Mouse (Mus musculus) ES-Bruce4 (cell line): ENCODE measurements at regions not wholly inside any gene's neighbourhood (a gene's known extent, or its start where the extent isn't known, plus 50 kb on each side); places are given as distances from the start of the nearest gene placed in this dataset.

Experiments
- H3K27ac ChIP-seq: 2 replicates; pipeline ENCODE4 v1.5.1; 2012; ENCODE audit warnings: low read length, inconsistent platforms; ENCODE audit not compliant: insufficient read depth
- H3K27me3 ChIP-seq: 2 replicates; pipeline ENCODE4 v1.6.1; 2012; ENCODE audit warnings: mild to moderate bottlenecking, low read length, inconsistent platforms; ENCODE audit not compliant: control insufficient read depth, poor library complexity, insufficient read depth, severe bottlenecking
- H3K36me3 ChIP-seq: 2 replicates; pipeline ENCODE4 v1.6.1; 2012; ENCODE audit warnings: inconsistent platforms, mild to moderate bottlenecking, low read length, moderate library complexity; ENCODE audit not compliant: control insufficient read depth, poor library complexity, insufficient read depth, severe bottlenecking
- H3K4me1 ChIP-seq: one replicate; pipeline ENCODE4 v1.8.1; 2011; ENCODE audit warnings: low read length; ENCODE audit not compliant: control insufficient read depth, insufficient read depth
- H3K4me3 ChIP-seq: 2 replicates; pipeline ENCODE4 v1.5.1; 2011; ENCODE audit warnings: low read depth, mild to moderate bottlenecking, low read length
- H3K9ac ChIP-seq: 2 replicates; pipeline ENCODE4 v1.6.1; 2012; ENCODE audit warnings: low read depth, mild to moderate bottlenecking, inconsistent platforms; ENCODE audit not compliant: poor library complexity, severe bottlenecking
- H3K9me3 ChIP-seq: replicated peaks from 2 replicates; pipeline ENCODE4 v1.6.1; 2012; ENCODE audit warnings: mild to moderate bottlenecking, low read length, inconsistent platforms; ENCODE audit not compliant: control insufficient read depth, poor library complexity, insufficient read depth, severe bottlenecking
- CTCF ChIP-seq: IDR thresholded peaks from one replicate; pipeline ENCODE4 v1.8.1; 2011; ENCODE audit warnings: low read depth, low read length
- EP300 ChIP-seq: IDR thresholded peaks from 2 replicates; pipeline ENCODE4 v1.6.1; 2011; ENCODE audit warnings: low read depth, low read length; ENCODE audit not compliant: insufficient read depth
- POLR2A ChIP-seq: IDR thresholded peaks from one replicate; pipeline ENCODE4 v1.8.1; 2011; ENCODE audit warnings: low read length; ENCODE audit not compliant: insufficient read depth

DNA sequence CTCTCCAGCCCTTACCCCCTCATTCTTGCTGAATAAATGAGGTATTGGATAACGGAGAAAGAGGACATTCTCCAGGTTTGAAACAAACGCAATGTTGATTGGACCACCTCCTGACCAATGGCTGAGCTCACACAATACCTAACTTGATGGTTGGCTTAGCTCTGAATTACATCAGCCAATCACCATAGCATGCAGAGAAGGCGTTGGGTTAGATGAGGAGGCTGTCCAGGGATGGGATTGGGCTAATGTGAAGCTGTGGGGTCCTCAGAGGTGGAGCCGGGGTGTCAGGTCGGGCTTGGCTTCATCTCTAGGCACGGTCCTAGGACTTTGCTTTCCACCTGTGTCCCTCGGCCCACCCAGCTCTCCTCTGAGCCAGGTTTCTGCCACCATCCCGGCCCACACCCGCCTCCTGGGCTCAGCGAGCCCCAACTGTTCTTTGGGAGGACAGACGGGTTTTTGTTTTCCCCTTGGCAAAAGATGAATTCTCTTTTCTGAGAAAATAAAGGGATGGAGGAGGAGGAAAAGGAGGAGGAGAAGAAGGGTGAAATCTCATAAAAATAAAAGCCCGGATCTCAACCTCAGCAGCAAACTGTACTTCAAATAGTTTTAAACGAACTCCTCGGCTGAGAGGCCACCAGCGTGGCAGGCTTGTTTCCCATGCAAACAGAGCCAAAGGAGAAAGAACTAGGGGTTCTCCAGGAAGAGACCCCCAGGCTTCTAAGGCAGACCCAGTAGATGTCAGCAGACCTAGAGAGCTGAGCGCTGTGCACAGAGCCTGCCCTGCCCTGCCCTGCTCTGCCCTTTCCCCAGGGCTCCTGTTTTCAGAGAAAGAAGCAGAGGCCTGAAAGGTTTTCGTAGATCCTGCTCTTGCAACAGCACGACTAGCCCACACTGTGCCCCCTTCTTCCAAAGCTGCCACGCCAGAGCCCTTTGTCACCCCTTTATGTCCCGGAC, 78.2 kb downstream of the Tfap2c start:
- TF ChIP-seq POLR2A: no peak
- TF ChIP-seq CTCF: no peak
- no peak for TF ChIP-seq EP300
- no peak overlapping the region for H3K27ac ChIP-seq
- no peak overlapping the region for H3K4me3 ChIP-seq

DNA sequence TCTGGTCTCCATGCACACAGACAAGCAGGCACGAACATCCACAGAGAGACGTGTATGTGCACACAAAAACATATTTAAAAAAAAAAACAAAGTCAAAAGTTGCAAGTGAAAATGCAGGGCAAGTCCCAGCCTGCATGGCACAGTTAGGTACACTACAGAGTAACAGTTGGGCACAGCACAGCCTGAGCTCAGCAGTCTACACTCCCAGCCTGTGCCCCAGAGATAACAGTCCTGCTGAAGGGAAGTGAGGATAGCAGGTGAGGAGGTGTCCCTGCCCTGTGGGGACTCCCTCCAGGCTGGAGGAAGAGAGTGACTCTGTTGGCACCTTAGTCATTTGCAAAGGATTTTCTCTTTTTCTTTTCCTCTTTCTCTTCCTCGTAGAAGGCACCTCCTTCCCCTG, 80.9 kb downstream of the Tfap2c start:
- no peaks in the 10 kb centered on the region for H3K27me3 ChIP-seq
- no peaks in the 10 kb centered on the region for H3K36me3 ChIP-seq
- no peaks in the 10 kb centered on the region for H3K4me1 ChIP-seq
- no peak overlapping the region for H3K9ac ChIP-seq
- no peaks in the 10 kb centered on the region for H3K9me3 ChIP-seq
- H3K4me3 ChIP-seq: no peak overlapping the region
- TF ChIP-seq EP300: no peak
- no peak for TF ChIP-seq POLR2A
- no peak for TF ChIP-seq CTCF
- no peak overlapping the region for H3K27ac ChIP-seq

More for the DNA sequence above, 78.2 kb downstream of the Tfap2c start:
- Histone ChIP-seq H3K27me3 (no peaks in the 10 kb centered on the region), H3K9me3 (no peaks in the 10 kb centered on the region), H3K4me1 (no peaks in the 10 kb centered on the region), H3K9ac (no peak overlapping the region), H3K36me3 (no peaks in the 10 kb centered on the region)

DNA sequence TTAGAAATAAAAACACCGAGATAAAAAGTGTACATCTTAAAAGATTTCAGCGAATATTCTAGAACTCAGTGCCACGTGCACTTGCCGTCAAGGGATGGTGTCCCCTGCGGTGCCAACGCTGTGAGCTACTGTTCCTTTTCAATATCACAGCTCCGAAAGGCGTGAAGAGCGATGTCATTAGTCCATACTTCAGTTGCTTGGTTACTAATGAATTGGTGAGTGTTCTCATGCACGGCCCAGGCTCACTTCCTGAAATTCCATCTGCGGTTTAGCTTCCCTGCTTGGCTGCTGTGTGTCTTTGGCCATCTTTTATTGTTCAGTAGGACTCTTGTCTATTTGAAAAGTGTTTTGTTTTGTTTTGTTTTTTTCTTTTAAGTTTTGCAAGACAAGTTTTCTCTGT, 93.2 kb downstream of the Tfap2c start:
- Histone ChIP-seq H3K27ac (no peak overlapping the region), H3K27me3 (no peaks in the 10 kb centered on the region), H3K4me3 (no peak overlapping the region), H3K9ac (no peak overlapping the region), H3K36me3 (no peaks in the 10 kb centered on the region), H3K9me3 (no peaks in the 10 kb centered on the region; the same call in 1 of the 2 replicates), H3K4me1 (no peaks in the 10 kb centered on the region)
- TF ChIP-seq POLR2A: no peak
- TF ChIP-seq EP300: no peak
- TF ChIP-seq CTCF: no peak

DNA sequence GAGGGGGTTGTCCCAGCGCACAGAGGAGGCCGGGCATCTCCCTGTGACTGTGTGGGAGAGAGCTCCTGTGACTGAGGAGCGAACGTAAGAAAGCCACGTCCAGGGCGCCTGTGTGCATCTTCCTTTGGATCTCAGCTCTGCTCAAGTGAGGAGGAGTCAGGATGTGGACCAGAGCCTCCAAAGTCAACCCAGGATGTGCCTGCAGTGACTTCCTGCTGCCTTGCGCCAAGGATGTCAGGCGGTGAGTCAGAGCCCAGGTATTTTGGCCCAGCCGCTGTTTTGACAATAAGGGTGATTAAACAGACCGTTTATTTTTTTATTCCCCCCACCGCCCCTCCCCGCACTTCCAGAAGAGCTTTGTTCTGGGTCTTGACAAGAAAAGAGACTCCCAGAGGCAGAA, 94.5 kb downstream of the Tfap2c start:
- Histone ChIP-seq H3K27ac (no peak overlapping the region), H3K36me3 (no peaks in the 10 kb centered on the region), H3K4me1 (no peaks in the 10 kb centered on the region), H3K9me3 (no peaks in the 10 kb centered on the region; the same call in 1 of the 2 replicates), H3K4me3 (peak overlapping the region; percentile 4), H3K27me3 (no peaks in the 10 kb centered on the region), H3K9ac (no peak overlapping the region)
- TF ChIP-seq POLR2A (no peak), EP300 (0 out of 2 replicates have a peak, but pooled peaks have one; percentile 10)

DNA sequence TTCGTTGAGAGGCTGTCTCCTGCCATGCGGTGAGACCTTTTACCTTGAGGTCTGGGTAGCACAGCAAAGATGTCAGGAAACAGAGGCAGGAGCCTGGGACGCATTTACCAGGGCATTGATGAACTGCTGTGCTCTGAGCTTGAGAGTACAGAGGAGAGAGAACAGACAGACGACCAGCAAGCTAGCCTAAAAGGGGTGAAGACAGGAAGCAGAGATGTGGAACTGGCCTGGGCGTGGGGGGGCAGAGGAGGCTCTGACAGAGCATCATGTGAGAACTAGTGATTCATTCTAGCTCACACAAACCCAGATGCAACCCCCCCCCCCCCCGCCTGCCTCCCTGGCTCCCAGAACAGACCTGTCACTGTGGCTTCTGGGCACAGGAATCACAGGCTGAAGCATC, 95.1 kb downstream of the Tfap2c start:
- TF ChIP-seq CTCF (no peak), POLR2A (no peak), EP300 (no peak)
- no peaks in the 10 kb centered on the region for H3K4me1 ChIP-seq
- H3K9ac ChIP-seq: no peak overlapping the region
- H3K9me3 ChIP-seq: no peaks in the 10 kb centered on the region; the same call in 1 of the 2 replicates
- no peaks in the 10 kb centered on the region for H3K27me3 ChIP-seq
- H3K27ac ChIP-seq: no peak overlapping the region
- no peak overlapping the region for H3K4me3 ChIP-seq
- H3K36me3 ChIP-seq: no peaks in the 10 kb centered on the region

DNA sequence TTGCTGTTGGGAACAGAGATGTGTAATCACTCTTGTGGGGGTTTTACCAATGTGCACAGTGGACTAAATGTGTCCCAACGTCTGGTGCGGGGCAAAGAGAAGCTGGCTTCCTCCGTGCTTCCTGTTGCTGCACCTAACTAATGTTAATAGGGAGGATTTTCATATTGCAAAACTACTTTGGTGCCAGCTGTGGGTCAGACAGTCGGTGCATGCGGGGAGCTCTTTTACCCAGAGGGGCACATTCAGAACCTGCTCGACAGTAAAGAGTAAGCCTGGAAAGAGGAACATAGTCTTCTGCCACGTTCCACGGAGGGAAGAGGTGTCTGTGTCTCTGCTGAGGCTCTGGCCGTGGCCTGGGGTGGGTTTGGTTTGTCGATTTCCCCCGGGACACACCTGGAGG, 98.7 kb downstream of the Tfap2c start:
- Histone ChIP-seq H3K27ac (no peak overlapping the region), H3K36me3 (no peaks in the 10 kb centered on the region)
- TF ChIP-seq CTCF: no peak
- no peak for TF ChIP-seq EP300
- no peak for TF ChIP-seq POLR2A

More for the DNA sequence above, 98.7 kb downstream of the Tfap2c start:
- Histone ChIP-seq H3K9me3 (no peaks in the 10 kb centered on the region), H3K9ac (no peak overlapping the region), H3K4me3 (no peak overlapping the region), H3K4me1 (no peaks in the 10 kb centered on the region), H3K27me3 (no peaks in the 10 kb centered on the region)
